Mouse (Mus musculus) lung, postnatal 14 days (tissue): ENCODE measurements at regions not wholly inside any gene's neighbourhood (a gene's known extent, or its start where the extent isn't known, plus 50 kb on each side); places are given as distances from the start of the nearest gene placed in this dataset.
A peak's percentile ranks its signal among the peaks of the same experiment; 100 is the strongest.

Experiments
- DNase-seq: peaks from one replicate; pipeline ENCODE4 v3.0.0; 2021

DNA sequence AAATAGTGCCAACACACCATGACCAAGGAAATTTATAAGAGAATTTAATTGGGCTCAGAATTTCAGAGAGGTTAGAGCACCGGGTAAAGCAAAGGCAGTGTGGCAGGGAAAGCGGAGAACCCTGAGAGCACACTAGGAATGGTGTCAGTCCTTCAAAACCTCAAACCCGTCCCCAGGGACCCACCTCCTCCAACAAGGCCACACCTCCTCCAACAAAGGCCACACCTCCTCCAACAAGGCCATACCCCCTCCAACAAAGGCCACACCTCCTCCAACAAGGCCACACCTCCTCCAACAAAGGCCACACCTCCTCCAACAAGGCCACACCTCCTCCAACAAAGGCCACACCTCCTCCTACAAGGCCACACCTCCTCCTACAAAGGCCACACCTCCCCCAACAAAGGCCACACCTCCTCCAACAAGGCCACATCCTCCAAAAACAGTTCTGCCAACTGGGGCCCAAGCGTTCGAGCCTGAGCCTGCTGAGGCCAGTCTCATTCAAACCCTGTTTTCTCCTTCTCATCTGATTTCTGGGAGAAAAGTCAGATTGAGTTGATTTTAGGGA lies 109.8 kb upstream of the Zfp217 start:
- no peak for DNase-seq

DNA sequence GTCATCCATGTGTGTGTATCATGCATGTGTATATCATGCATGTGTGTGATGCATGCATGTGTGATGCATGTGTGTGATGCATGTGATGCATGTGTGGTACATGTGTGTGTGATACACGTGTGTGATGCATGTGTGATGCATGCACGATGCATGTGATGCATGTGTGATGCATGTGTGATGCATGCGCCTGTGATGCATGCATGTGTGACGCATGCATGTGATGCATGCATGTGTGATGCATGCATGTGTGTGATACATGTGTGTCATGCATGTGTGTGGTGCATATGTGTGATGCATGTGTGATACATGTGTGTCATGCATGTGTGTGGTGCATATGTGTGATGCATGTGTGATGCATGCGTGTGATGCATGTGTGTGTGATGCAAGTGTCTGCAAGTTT lies 108.1 kb upstream of the Zfp217 start:
- DNase-seq = no peak

- no peak for DNase-seq
These were observed 107.6 kb upstream of the Zfp217 start for GRCm38 (mm10) chr2:170255533-170255932.

DNA sequence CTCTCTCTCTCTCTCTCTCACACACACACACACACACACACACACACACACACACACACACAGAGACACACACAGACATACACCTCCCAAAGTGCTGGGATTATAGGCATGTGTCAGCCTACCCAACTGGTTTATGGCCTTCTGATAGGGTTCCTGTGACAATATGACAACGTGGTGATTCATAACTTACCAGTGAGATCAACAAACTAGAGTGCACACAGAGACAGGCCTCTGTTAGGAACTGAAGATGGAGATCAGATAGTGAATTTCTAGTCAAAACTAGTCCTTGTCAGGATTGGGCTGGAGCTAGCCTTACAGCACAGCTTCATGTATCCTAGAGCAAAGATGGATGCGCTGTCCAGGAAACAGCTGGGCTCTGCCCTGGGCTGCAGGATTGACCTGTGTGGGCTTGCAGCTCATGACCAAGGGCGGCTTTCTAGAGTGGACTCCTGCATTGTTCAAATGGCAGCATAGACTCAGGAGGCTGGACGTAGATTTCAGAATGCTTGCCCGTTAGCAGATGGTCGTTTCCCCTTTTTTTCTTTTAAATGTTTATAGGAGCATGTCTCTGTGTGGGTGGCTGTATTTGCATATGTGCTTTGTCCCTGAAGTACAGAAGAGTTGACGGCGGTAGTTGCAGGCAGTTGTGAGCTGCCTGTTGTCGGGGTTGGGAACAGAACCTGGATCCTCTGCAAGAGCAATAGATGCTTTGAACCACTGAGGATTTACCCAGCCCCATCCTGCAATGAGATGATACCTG lies 106.0 kb upstream of the Zfp217 start:
- no peak for DNase-seq

DNA sequence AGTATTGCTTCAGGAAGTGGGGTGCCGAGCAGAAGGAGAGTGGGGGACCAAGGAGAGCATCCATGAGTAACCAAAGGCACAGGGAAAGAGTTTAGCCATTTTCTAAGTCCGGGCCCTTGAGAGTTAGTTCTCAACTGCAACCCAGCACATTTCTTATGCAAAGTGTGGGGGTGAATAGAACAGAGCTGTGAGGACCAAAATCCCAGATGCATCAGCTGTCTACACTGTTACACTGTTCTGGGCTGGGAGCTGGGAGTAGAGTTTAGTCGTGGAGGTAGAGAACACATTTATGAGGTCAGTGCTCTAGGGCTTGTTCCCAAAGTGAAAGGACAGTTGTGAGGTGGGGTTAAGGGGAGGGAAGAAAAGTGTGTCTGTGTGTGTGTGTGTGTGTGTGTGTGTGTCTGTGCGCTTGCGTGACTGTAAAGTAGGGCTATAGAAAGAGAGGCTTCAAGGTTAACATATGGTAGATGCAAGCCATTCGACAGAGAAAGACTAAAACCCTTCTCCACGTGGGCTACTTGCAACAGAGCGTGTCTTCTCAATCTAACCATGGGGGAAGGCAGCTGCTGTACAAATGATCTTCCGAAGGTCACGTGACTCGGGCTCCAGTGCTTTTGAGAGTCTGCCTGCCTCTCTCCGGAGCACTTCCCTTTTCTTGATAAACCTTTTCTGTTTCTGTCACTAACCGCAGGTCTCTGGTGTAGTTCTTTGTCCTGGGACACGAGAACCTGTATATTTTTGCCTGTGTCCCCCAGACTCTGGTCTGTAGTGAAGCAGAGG lies 104.5 kb upstream of the Zfp217 start:
- DNase-seq = peak; percentile 54

DNA sequence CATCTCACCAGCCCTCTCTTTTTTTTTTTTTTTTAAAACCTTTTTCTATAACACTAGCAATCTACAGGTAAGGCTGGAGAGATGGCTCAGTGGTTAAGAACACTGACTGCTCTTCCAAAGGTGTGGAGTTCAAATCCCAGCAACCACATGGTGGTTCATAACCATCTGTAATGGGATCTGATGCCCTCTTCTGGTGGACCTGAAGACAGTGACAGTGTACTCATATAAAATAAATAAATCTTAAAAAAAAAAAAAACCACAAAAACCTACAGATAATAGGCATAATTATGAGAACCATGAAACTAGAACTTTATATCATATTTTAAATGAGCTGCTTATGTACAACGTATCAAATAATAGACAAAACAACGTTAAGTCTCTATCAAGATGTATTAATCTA lies 102.8 kb upstream of the Zfp217 start:
- DNase-seq = no peak

GRCm38 (mm10) chr2:170247702-170248445 lies 100.0 kb upstream of the Zfp217 start:
- no peak for DNase-seq

DNA sequence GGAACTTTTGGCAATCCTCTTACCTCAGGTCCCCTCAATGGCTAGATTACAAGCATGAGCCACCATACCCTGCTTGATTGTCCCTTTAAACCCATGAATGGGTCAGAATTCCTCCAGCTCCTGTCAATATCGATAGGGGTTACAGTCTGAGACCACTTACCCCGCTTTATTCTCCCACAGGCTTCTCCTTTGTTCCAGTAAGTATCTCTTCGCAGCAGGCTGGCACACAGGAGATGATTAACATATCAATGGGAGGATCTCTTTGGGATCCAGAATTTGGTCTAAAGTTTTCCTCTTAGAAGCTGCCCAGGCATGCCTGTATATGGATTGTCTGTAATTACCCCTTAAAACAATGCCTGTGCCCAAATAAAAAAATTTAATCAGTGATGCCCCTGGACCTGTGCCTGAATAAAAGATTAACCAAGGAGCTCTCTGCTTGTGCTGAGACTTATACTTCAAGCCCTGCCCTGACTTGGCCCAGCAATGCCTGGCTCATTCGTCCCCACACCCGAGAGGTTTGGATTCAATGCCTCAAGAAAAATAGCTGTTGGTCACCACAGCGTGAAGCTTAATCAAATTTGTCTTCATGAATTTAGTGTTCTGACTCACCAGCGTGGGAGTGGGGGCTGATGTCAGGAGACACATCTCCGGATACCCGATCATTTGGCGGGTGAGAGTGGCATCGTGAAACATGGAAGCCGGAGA lies 97.9 kb upstream of the Zfp217 start:
- no peak for DNase-seq

DNA sequence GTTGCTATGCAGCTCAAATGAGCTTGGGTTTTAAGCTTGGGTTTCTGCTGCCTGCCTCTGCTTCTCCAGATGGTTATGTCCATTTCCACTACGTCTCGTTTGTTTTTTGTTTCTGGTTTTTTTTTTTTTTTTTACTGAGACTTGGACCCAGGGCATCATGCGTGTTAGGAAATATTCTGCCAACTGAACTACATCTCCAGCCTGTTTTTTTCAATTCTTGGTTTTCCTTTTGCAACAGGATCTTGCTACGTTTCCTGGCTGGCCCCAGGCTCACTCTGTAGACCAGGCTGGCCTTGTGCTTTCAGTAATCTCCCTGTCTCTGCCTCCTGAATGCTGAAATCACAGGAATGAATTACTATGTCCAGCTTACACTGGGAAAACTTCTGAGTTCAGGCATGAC lies 96.2 kb upstream of the Zfp217 start:
- no peak for DNase-seq

DNA sequence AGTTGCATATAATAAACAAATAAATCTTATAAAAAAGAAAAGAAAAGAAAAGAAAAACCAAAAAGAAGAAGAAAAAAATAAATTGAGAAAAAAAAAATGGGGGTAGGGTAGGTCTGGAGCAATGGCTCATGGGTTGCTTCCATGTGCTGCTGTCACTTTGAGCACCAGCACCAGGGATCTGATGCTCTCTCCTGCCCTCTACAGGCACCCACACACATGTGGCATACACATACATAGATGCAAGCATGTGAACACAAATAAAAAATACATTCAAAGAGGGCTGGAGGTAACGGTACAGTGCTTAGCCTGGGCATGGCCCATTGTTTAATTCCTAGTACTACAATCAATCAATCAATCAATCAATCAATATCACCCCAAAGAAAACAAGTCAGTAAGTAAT lies 90.1 kb upstream of the Zfp217 start:
- no peak for DNase-seq

GRCm38 (mm10) chr2:170233426-170233825 lies 85.5 kb upstream of the Zfp217 start:
- DNase-seq = no peak

DNA sequence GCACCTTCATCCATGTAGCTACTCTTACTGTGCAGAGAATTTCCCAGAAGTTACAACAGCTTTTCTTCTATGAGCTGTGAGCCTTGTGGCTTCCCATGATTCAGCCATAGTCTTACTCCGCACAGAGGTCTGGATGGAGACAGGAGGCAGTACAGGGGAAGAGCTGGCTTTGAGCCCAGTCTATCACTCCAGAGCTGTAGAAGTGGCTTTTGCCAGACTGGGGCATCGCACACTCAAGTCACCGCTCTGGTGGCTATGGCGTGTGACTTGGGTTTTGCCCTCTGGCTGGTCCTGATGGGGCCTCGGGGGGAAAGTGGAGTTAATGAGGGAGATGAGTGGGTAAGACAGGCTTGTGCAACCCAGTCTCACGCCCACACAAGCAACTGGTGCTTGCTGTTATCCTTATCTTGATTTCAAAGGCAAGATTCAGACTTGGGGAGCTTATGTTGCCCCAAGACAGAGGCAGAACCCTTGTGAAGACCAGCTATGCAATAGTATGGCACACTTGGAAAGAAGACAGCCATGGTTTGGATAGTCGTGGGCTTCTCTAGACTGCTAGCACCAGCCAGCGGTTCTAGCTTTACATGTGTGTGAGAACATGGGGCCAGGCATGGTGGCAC lies 81.7 kb upstream of the Zfp217 start:
- no peak for DNase-seq

- DNase-seq = peak; percentile 26
These were observed 80.6 kb upstream of the Zfp217 start for GRCm38 (mm10) chr2:170228318-170228994.

GRCm38 (mm10) chr2:170223872-170224271 lies 76.0 kb upstream of the Zfp217 start:
- no peak for DNase-seq

- DNase-seq = no peak
These were observed 74.9 kb upstream of the Zfp217 start for GRCm38 (mm10) chr2:170222819-170223218.

DNA sequence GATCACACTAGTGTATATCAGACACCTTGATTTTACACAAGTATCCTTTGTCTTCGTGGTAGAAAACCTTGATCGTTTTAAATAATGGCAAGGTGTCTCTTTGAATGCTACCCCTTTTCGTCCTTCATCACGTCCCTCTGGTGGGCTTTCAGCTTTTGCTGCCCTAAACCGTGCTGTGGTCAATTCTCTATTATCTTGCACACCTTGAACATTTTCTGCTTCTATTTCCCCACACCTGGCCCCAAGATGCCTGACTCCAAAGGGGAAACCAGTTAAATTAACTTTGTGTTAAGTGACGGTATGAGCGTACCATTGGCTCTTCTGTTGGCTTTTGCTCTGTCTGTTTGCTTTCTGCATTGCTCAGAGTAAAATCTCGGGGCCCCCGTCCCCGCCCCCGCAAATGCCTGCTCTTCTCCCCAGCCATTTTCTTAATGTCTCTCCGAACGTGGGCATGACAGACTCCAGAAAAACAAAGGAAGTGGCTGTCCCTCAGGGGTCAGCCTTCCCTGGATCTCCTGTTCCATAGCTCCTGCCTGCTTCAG lies 74.2 kb upstream of the Zfp217 start:
- no peak for DNase-seq

DNA sequence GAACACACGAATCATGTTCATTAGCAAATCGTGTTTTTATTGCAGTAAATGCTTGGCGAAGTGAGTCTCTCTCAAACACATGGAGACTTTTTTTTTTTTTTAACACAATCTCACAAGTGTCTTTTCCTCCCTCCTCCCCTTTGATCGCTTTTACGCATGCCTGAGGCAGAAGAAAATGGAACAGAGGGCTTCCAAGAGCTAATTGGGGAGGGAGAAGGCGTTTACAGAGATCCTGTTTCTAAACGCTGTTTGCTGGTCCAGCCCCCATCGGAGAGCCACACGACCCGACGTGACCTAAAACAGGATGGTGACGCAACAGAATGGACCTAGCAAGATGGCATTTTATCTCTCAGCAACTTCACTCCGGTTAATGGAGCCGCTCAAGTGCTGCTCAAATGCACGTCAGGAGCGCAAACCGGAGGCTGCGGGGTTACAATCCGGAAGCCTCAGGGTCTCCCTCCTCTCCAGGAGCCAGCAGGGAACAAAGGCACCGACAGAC lies 73.0 kb upstream of the Zfp217 start:
- DNase-seq = peak; percentile 57

DNA sequence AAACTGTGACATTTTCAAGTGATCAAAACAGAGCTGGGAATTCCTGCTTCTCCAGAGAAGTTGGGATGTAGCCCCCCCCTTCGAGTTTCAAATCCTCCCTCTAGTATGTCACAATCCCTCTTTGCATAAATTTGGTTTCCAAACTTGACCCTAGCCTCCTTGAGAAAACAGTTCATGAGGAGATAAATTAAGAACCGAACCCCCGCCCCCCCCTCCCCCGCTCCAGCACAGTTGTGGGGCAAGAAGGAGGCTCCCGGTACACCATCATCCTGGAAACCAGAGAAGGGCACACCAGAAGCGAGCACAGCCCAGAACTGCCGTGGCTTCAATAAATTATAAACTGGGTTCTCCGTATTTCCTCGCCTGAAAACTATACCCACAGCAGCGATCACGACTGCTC lies 72.5 kb upstream of the Zfp217 start:
- DNase-seq = no peak

DNA sequence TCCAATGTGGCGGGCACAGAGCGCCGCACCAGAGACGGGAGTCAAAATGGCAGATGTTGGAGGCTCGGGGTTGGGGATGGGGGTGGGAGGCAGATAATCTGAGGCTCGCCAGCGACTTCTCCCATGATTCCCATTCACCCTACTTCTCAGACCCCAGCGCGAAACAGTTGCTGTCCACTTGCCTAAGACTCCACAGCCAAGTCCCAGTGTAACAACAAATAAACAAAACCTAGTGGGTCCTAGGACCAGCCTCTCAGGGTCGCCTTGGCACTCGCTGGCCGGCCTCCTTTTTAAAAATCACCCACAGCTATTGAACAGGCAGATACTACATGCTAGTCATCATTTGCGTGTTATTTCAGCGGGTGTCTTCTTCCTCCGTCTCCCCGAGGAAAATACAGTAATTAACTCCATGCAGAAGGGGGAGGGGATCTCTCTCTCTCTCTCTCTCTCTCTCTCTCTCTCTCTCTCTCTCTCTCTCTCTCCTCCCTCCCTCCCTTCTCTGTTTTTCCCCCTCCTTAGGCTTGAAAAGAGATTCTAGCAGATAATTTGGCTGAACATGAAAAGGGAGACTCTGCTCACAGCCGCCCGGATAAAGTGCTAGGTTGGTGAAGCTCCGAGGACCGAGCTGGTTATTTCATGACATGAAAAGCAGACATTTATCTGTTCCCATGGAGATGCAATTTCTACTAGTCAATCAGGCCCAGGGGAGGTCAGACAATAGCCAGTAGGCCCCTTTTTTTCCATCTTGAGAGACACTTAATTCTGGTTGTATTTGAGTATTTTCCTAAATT lies 71.9 kb upstream of the Zfp217 start:
- DNase-seq = peak; percentile 11

GRCm38 (mm10) chr2:170219161-170219581 lies 71.3 kb upstream of the Zfp217 start:
- DNase-seq = peak; percentile 16
